Mouse (Mus musculus): Measurements from ENCODE around the gene Vmn2r94.

Gene Vmn2r94

GRCm38 (mm10) chr17:18277656-18278055 lies at the start of gene Vmn2r94:
Gene Vmn2r94 (minus strand): TSS chr17:18277756.
- ATAC-seq (ENCODE audit: insufficient number of reproducible peaks, low FRiP score, low TSS enrichment): no peak

GRCm38 (mm10) chr17:18323031-18323430 lies 45.5 kb upstream of the Vmn2r94 start:
- ATAC-seq (ENCODE audit: insufficient number of reproducible peaks, low FRiP score, low TSS enrichment): no peak

GRCm38 (mm10) chr17:18297799-18298198 lies 20.2 kb upstream of the Vmn2r94 start, which contains the start of gene Vmn2r93:
Gene Vmn2r93 (plus strand): TSS chr17:18298099.
- no peak for ATAC-seq (ENCODE audit: insufficient number of reproducible peaks, low FRiP score, low TSS enrichment)

GRCm38 (mm10) chr17:18236931-18237330 lies 40.6 kb downstream of the Vmn2r94 start:
- no peak for ATAC-seq (ENCODE audit: insufficient number of reproducible peaks, low FRiP score, low TSS enrichment)

GRCm38 (mm10) chr17:18231996-18232395 lies 45.6 kb downstream of the Vmn2r94 start:
- no peak for ATAC-seq (ENCODE audit: insufficient number of reproducible peaks, low FRiP score, low TSS enrichment)

- no peak for ATAC-seq (ENCODE audit: insufficient number of reproducible peaks, low FRiP score, low TSS enrichment)
These were observed 56.3 kb downstream of the Vmn2r94 start for GRCm38 (mm10) chr17:18221300-18221699.
